Mouse (Mus musculus) midbrain, embryonic 15.5 days (tissue): ENCODE measurements at regions not wholly inside any gene's neighbourhood (a gene's known extent, or its start where the extent isn't known, plus 50 kb on each side); places are given as distances from the start of the nearest gene placed in this dataset.

Experiments
- ATAC-seq: fragments of 200-750 bp; cut with Nextera tagmentation; replicated peaks from 2 replicates; pipeline ENCODE4 v1.8.0; 2017; ENCODE audit warnings: moderate TSS enrichment
- H3K27ac ChIP-seq: fragments of 300-500 bp; sonication (generic); 2 replicates; pipeline ENCODE4 v1.5.1; 2015; ENCODE audit warnings: mild to moderate bottlenecking, inconsistent platforms
- H3K27me3 ChIP-seq: fragments of 300-500 bp; sonication (generic); replicated peaks from 2 replicates; pipeline ENCODE4 v1.6.1; 2015; ENCODE audit warnings: inconsistent platforms
- H3K36me3 ChIP-seq: fragments of 300-500 bp; sonication (generic); replicated peaks from 2 replicates; pipeline ENCODE4 v1.6.1; 2015; ENCODE audit warnings: inconsistent platforms
- H3K4me1 ChIP-seq: fragments of 300-500 bp; sonication (generic); 2 replicates; pipeline ENCODE4 v1.6.1; 2015; ENCODE audit warnings: inconsistent platforms
- H3K4me2 ChIP-seq: fragments of 300-500 bp; sonication (generic); 2 replicates; pipeline ENCODE4 v1.6.1; 2015; ENCODE audit warnings: inconsistent platforms, mild to moderate bottlenecking, moderate library complexity
- H3K4me3 ChIP-seq: fragments of 300-500 bp; sonication (generic); 2 replicates; pipeline ENCODE4 v1.5.1; 2015; ENCODE audit warnings: mild to moderate bottlenecking, inconsistent platforms
- H3K9ac ChIP-seq: fragments of 300-500 bp; sonication (generic); 2 replicates; pipeline ENCODE4 v1.6.1; 2015; ENCODE audit warnings: mild to moderate bottlenecking, inconsistent platforms
- H3K9me3 ChIP-seq: fragments of 300-500 bp; sonication (generic); 2 replicates; pipeline ENCODE4 v1.6.1; 2016; ENCODE audit warnings: inconsistent platforms
- WGBS: fragments of 180-500 bp; shearing (Covaris S2); methylation state at CpG from one replicate; pipeline ENCODE4 v1.1.7; 2015; ENCODE audit warnings: mixed read lengths; 5-methylcytosine and 5-hydroxymethylcytosine counted together

DNA sequence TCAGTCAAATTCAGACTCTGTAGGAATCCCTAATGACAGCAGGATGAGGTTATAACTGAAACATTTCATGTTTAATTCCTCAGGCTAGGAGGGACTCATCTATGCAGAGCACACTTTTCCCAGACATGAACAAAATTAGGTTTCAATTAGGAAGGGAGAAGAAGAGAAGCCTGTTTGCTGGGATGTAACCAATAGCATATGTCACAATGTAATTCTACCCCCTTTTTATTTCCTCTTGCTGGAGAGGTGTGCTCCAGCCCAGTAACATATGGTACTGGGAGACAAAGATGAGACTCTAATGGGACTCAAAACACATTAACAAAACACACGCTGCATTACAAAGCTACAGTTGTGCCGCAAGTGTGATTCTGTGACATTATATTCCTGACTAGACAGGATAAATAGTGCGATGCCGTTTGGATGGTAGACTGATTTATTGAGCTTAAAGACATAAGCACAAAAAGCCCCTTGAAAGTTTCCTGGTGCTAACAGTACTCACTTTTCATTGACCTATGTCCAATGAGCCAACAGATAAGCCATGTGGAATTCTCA is 69.5 kb upstream of the Gbe1 start:
- H3K4me3 ChIP-seq: no peak overlapping the region
- no peaks in the 10 kb centered on the region for H3K27me3 ChIP-seq
- no peaks in the 10 kb centered on the region for H3K36me3 ChIP-seq
- no peak overlapping the region for H3K4me2 ChIP-seq
- no peak overlapping the region for H3K27ac ChIP-seq
- H3K9ac ChIP-seq: no peak overlapping the region
- ATAC-seq: no peak
- 82% methylated on average over 4 of the region's 4 CpGs for WGBS
- H3K9me3 ChIP-seq: no peaks in the 10 kb centered on the region
- H3K4me1 ChIP-seq: no peaks in the 10 kb centered on the region

DNA sequence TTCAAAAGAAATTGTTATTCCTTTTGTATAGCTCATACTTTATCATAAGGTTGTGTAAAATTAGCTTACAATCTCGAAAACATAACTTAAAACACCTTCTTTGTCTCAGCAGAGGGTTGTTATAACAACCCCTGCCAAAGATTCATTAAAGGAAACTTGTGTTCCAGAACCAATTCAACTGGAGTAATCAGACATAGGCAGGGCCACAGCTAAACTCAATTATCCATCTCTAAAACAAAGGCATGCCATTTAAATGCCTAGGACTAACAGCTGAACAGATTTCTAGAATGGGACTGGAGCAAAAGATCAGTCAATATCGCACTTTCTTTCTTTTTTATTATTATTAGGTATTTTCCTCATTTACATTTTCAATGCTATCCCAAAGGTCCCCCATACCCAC is 68.8 kb upstream of the Gbe1 start:
- no peak overlapping the region for H3K4me2 ChIP-seq
- ATAC-seq: no peak
- WGBS: 80% methylated on average over 2 of the region's 2 CpGs
- no peaks in the 10 kb centered on the region for H3K4me1 ChIP-seq
- H3K9ac ChIP-seq: no peak overlapping the region
- no peaks in the 10 kb centered on the region for H3K36me3 ChIP-seq
- no peak overlapping the region for H3K27ac ChIP-seq
- H3K27me3 ChIP-seq: no peaks in the 10 kb centered on the region
- no peak overlapping the region for H3K4me3 ChIP-seq
- H3K9me3 ChIP-seq: no peaks in the 10 kb centered on the region

DNA sequence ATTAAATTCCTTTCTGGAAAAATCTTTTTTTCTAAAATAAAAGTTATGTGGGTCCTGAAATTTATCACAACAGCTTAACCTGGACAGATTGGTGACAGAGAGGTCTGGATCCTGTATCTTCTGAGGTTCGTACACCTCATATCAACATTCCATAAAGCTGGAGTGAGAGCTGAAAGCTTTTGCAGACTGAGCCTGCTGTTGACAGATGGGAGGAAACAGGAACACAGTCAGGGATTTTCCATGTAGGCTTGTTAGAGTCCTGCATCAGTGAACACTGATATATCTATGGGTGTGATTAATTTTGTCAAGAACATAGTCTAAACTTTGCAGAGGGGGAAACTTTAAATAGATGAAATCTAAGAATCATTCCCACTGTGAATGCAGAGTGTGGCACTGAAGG is 54.4 kb upstream of the Gbe1 start:
- WGBS: 85% methylated on average over 1 of the region's 1 CpGs
- no peak overlapping the region for H3K27ac ChIP-seq
- H3K9ac ChIP-seq: no peak overlapping the region
- H3K27me3 ChIP-seq: no peaks in the 10 kb centered on the region
- no peaks in the 10 kb centered on the region for H3K9me3 ChIP-seq
- no peak overlapping the region for H3K4me3 ChIP-seq
- no peaks in the 10 kb centered on the region for H3K36me3 ChIP-seq
- ATAC-seq: no peak
- H3K4me2 ChIP-seq: no peak overlapping the region
- H3K4me1 ChIP-seq: no peaks in the 10 kb centered on the region

DNA sequence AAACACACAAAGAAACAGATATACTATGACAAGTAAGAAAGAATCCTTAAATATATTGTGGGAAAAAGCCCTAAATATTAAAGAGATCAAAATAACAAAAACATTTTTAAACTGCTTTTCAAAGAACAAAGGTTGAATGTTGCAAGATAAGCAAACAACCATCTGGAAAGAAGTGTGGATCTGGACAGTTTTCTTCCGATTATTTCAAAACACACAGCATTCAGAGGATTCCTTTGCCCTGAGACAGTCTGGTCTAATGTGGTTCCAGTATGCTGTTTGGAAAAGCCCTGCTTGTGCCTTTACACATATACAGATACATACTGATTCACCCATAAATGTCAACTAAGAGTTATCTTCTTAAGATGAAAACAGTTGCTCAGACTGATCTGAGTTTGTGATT is 53.6 kb upstream of the Gbe1 start:
- no peak for ATAC-seq
- H3K36me3 ChIP-seq: no peaks in the 10 kb centered on the region
- H3K27ac ChIP-seq: no peak overlapping the region
- WGBS: 77% methylated on average over 1 of the region's 1 CpGs
- no peaks in the 10 kb centered on the region for H3K4me1 ChIP-seq
- H3K4me2 ChIP-seq: no peak overlapping the region
- H3K9me3 ChIP-seq: no peaks in the 10 kb centered on the region
- no peak overlapping the region for H3K9ac ChIP-seq
- H3K27me3 ChIP-seq: no peaks in the 10 kb centered on the region
- H3K4me3 ChIP-seq: no peak overlapping the region
